Mouse (Mus musculus) midbrain, postnatal 0 days (tissue): ENCODE data around the gene Gtf2h1. TPM values are rescaled to one million over a fixed set of nuclear protein-coding genes. Genes with fewer than 3 reads are reported as not detected.
A peak's percentile ranks its signal among the peaks of the same experiment; 100 is the strongest.

Experiments used
- ATAC-seq: fragments of 200-750 bp; cut with Nextera tagmentation; 2 replicates; pipeline ENCODE4 v1.8.0; 2017; ENCODE audit warnings: moderate number of reproducible peaks, mild to moderate bottlenecking, moderate TSS enrichment, moderate library complexity; ENCODE audit not compliant: low FRiP score
- DNase-seq: peaks from one replicate; pipeline ENCODE4 v3.0.0-alpha.2; 2015; ENCODE audit warnings: low spot score
- H3K27ac ChIP-seq: fragments of 300-500 bp; sonication (generic); 2 replicates; pipeline ENCODE4 v1.5.1; 2014; ENCODE audit warnings: low read depth, mild to moderate bottlenecking, low read length, mixed read lengths
- H3K27me3 ChIP-seq: fragments of 300-500 bp; sonication (generic); 2 replicates; pipeline ENCODE4 v1.6.1; 2014; ENCODE audit warnings: low read length, control low read depth, mixed read lengths; ENCODE audit not compliant: insufficient read depth
- H3K36me3 ChIP-seq: fragments of 300-500 bp; sonication (generic); 2 replicates; pipeline ENCODE4 v1.6.1; 2014; ENCODE audit warnings: low read length, control low read depth, mixed read lengths; ENCODE audit not compliant: insufficient read depth
- H3K4me1 ChIP-seq: fragments of 300-500 bp; sonication (generic); 2 replicates; pipeline ENCODE4 v1.6.1; 2014; ENCODE audit warnings: mild to moderate bottlenecking, control low read depth, antibody characterized with exemption, low read length, mixed read lengths; ENCODE audit not compliant: insufficient read depth
- H3K4me2 ChIP-seq: fragments of 300-500 bp; sonication (generic); 2 replicates; pipeline ENCODE4 v1.6.1; 2014; ENCODE audit warnings: low read depth, mild to moderate bottlenecking, low read length, mixed read lengths; ENCODE audit not compliant: poor library complexity, severe bottlenecking
- H3K4me3 ChIP-seq: fragments of 300-500 bp; sonication (generic); 2 replicates; pipeline ENCODE4 v1.5.1; 2014; ENCODE audit warnings: low read depth, mild to moderate bottlenecking, low read length, moderate library complexity
- H3K9ac ChIP-seq: fragments of 300-500 bp; sonication (generic); replicated peaks from 2 replicates; pipeline ENCODE4 v1.6.1; 2014; ENCODE audit warnings: mild to moderate bottlenecking, low read length, moderate library complexity, mixed read lengths; ENCODE audit not compliant: poor library complexity, severe bottlenecking
- H3K9me3 ChIP-seq: fragments of 300-500 bp; sonication (generic); 2 replicates; pipeline ENCODE4 v1.6.1; 2016; ENCODE audit warnings: low read length, control low read depth
- CTCF ChIP-seq: IDR thresholded peaks from 2 replicates; pipeline ENCODE4 v1.5.1; 2016; ENCODE audit warnings: antibody characterized with exemption, mild to moderate bottlenecking
- WGBS: fragments of 180-500 bp; shearing (Covaris S2); extraction: QIAGEN DNeasy Blood & Tissue Kit; methylation state at CpG from one replicate; pipeline ENCODE4 v1.1.7; 2014; 5-methylcytosine and 5-hydroxymethylcytosine counted together
- polyA plus RNA-seq: library from polyadenylated mRNA; unstranded; fragments of >200 nt; fragmentation: Nextera tagmentation; extraction: Ambion mirVana; gene quantifications from 2 replicates; pipeline ENCODE4 v1.2.1, GENCODE M21; 2015
- total RNA-seq: library from RNA; depleted of rRNA; stranded (reverse); fragments of >200 nt; gene quantifications from 2 replicates; pipeline ENCODE4 v1.2.3, GENCODE M21; 2014

Gtf2h1 gene
- total and polyA plus RNA-seq, 2 experiments from 2014 or later, result 32.9 to 38.2 TPM

DNA sequence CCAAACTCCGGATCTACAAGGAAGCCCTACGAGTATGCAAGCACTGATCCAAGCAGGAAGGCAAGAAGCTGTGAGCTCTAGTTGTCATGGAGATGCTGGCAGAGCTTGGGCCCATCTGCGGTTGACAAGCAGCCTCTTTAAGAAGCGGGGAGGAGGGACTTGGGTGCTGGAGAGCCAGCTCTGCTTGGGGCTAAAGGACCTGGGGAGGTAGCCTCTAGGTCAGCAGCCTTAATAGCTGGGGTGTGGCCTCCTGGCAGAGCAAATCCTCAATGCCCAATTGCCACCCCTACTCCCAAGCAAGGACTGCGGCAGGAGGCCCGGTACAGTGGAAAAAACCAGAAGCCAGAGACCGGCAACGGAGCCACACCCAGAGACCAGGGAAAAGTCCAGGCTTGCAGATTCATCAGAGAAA is 43.0 kb downstream of the Gtf2h1 start:
- no peak overlapping the region for H3K9ac ChIP-seq
- peak overlapping the region; percentile 25 for H3K4me2 ChIP-seq
- no peaks in the 10 kb centered on the region for H3K36me3 ChIP-seq
- DNase-seq, result peak; percentile 95
- no peaks in the 10 kb centered on the region for H3K27me3 ChIP-seq
- H3K4me3 ChIP-seq, result no peak overlapping the region
- H3K4me1 ChIP-seq, result peaks cover 12% of the 10 kb centered on the region
- peak; percentile 77 for ATAC-seq
- TF ChIP-seq CTCF, result no peak
- WGBS, result 6% methylated on average over 8 of the region's 8 CpGs
- peak overlapping the region; percentile 63; the same call in 1 of the 2 replicates for H3K27ac ChIP-seq
- H3K9me3 ChIP-seq, result no peaks in the 10 kb centered on the region

- TF ChIP-seq CTCF, result no peak
- DNase-seq (no peak), ATAC-seq (no peak)
- Histone ChIP-seq H3K9me3 (no peaks in the 10 kb centered on the region), H3K4me3 (no peak overlapping the region), H3K27me3 (no peaks in the 10 kb centered on the region), H3K4me2 (peak overlapping the region; percentile 25; the same call in 1 of the 2 replicates), H3K4me1 (peaks cover 12% of the 10 kb centered on the region), H3K36me3 (no peaks in the 10 kb centered on the region), H3K9ac (no peak overlapping the region), H3K27ac (peak overlapping the region; percentile 48; the same call in 1 of the 2 replicates)
- WGBS, result 37% methylated on average over 7 of the region's 7 CpGs
These were observed 43.5 kb downstream of the Gtf2h1 start for GRCm38 (mm10) chr7:46839446-46839845.

GRCm38 (mm10) chr7:46839861-46840260 is 44.0 kb downstream of the Gtf2h1 start:
- no peaks in the 10 kb centered on the region for H3K9me3 ChIP-seq
- ATAC-seq, result no peak
- WGBS, result 83% methylated on average over 5 of the region's 5 CpGs
- peaks cover 13% of the 10 kb centered on the region for H3K4me1 ChIP-seq
- no peak overlapping the region for H3K4me3 ChIP-seq
- H3K9ac ChIP-seq, result no peak overlapping the region
- no peak for TF ChIP-seq CTCF
- H3K36me3 ChIP-seq, result no peaks in the 10 kb centered on the region
- no peak overlapping the region for H3K27ac ChIP-seq
- H3K27me3 ChIP-seq, result no peaks in the 10 kb centered on the region
- no peak overlapping the region for H3K4me2 ChIP-seq
- no peak for DNase-seq

- Histone ChIP-seq H3K4me1 (peaks cover 18% of the 10 kb centered on the region), H3K9ac (no peak overlapping the region), H3K4me3 (no peak overlapping the region), H3K27me3 (no peaks in the 10 kb centered on the region), H3K4me2 (no peak overlapping the region), H3K27ac (no peak overlapping the region), H3K36me3 (no peaks in the 10 kb centered on the region), H3K9me3 (no peaks in the 10 kb centered on the region)
- 51% methylated on average over 4 of the region's 4 CpGs for WGBS
- no peak for TF ChIP-seq CTCF
- ATAC-seq (no peak), DNase-seq (no peak)
These were observed 44.4 kb downstream of the Gtf2h1 start for GRCm38 (mm10) chr7:46840326-46840725.

DNA sequence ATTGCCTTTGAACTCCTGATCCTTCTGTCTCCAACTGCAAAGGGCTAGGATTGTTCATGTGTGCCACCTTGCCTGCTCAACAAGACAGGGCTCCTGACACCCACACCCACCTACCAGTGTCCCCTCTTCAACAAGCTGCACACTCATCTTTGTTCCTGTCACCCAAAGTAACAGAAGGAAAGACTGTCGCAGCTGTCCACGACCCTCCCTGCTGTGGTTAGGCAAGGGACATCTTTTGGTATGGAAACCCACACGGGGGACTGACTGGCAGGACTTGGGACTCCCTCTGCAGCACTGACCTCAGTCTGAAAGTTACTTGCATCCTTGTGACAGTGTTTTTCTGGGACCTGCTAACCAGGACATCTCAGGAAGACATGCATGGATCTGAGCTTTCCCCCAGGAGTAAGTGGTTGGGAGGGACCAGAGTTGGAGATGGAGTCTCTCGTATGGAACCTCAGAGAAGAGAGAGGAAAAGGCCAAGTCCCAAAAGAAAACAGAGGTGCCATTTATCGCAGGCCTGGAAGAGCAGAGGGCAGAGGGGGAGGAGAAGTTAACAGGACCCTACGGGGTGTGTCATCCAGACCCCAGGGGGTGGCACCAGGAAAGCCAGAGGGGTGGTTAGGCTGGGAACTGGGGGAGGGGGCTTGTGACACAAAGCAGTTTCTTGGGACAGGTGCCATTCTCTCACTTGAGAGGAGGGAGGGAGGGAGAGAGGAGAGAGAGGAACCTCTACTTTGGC is 45.1 kb downstream of the Gtf2h1 start, which contains the start of gene Ldha:
Gene Ldha (plus strand): TSS at position 689 of the 739 bp plus-strand sequence.
- 35% methylated on average over 6 of the region's 6 CpGs for WGBS
- ATAC-seq (no peak), DNase-seq (no peak)
- Histone ChIP-seq H3K9me3 (no peaks in the 10 kb centered on the region), H3K27ac (no peak within 1 kb of the TSS), H3K9ac (no peak within 1 kb of the TSS), H3K27me3 (no peaks in the 10 kb centered on the region), H3K4me3 (no peak within 1 kb of the TSS), H3K4me1 (peaks cover 18% of the 10 kb centered on the region), H3K4me2 (no peak within 1 kb of the TSS), H3K36me3 (no peaks in the 10 kb centered on the region)
- no peak for TF ChIP-seq CTCF

GRCm38 (mm10) chr7:46842278-46842677 is 46.4 kb downstream of the Gtf2h1 start:
- H3K27me3 ChIP-seq, result no peaks in the 10 kb centered on the region
- no peak for TF ChIP-seq CTCF
- no peak overlapping the region for H3K4me2 ChIP-seq
- ATAC-seq (no peak), DNase-seq (no peak)
- H3K36me3 ChIP-seq, result no peaks in the 10 kb centered on the region
- H3K4me3 ChIP-seq, result no peak overlapping the region
- no peak overlapping the region for H3K27ac ChIP-seq
- H3K9me3 ChIP-seq, result no peaks in the 10 kb centered on the region
- no peak overlapping the region for H3K9ac ChIP-seq
- H3K4me1 ChIP-seq, result peaks cover 18% of the 10 kb centered on the region
- WGBS, result 36% methylated on average over 5 of the region's 5 CpGs
